Mouse (Mus musculus) R1 (cell line): ENCODE results near the gene Adgrl2.

Experiments
- DNase-seq: peaks from one replicate; pipeline ENCODE4 v3.0.0-alpha.2; 2018; ENCODE audit warnings: low read depth, low spot score

The Adgrl2 gene

DNA sequence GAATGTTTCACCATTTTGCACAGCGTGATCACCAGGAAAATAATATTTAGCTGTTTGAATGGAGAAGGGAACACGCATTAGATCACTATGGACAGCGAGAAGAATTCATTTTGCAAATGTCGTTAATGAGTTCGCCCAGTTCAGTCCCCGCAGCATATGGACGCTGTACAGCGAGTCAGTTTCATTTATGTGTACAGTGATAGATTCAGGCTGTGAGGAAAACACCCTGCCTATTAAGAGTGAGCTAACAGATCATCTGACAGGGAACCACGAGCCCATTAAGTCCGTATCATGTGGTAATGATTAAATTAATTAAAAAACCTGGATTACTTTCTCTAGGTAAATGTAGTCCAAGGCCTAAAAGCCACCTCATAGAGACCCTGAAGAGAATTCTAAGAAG, 161.8 kb downstream of the Adgrl2 start:
- no peak for DNase-seq

DNA sequence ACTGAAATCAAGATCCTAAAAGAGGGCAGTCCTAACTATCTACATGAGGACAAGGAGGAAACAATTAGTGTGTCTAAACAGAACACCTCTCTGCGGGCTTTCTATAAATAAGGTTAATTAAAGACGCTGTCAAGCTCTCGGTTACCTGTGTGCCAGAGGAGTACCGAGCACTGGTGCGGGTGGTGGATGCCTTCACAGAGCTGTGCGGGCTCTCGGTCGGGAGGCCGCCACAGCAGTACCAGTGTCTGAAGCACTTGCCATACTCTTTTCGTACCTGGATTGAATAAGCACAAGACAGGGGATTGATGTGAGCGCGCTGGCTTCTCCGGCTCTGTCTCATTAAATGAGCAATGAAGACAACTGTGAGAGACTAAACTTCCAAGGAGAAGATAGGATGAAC, 166.8 kb downstream of the Adgrl2 start:
- no peak for DNase-seq

- no peak for DNase-seq
Measured at GRCm38 (mm10) chr3:148821632-148822031, 168.7 kb downstream of the Adgrl2 start.

- DNase-seq, result peak; percentile 61
Measured at GRCm38 (mm10) chr3:148819323-148820046, 170.9 kb downstream of the Adgrl2 start.

- DNase-seq, result no peak
Measured at GRCm38 (mm10) chr3:148818414-148819105, 171.8 kb downstream of the Adgrl2 start.

- no peak for DNase-seq
Measured at GRCm38 (mm10) chr3:148817491-148817890, 172.9 kb downstream of the Adgrl2 start.

- DNase-seq, result no peak
Measured at GRCm38 (mm10) chr3:148813121-148813520, 177.2 kb downstream of the Adgrl2 start.

GRCm38 (mm10) chr3:148812059-148812458, 178.3 kb downstream of the Adgrl2 start:
- no peak for DNase-seq

DNA sequence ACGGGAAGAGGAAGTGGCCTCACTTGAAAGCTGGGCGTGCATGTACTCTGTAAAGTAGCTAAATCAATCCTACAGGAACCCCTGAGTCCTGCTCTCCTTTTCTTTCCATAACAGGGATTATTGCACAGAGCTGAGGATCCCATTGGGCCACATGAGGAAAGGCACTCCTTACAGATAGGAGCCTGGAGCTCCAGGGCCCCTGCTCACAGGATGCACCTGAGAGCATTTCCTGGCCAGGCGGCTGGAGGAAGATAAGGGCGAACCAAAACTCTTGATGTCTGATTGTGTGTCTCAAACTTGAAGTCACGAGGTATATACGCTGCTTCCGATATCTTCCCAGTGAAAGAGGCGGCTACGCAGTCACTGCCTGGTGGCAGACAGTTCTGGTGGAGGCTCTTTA, 183.4 kb downstream of the Adgrl2 start:
- DNase-seq, result no peak

DNA sequence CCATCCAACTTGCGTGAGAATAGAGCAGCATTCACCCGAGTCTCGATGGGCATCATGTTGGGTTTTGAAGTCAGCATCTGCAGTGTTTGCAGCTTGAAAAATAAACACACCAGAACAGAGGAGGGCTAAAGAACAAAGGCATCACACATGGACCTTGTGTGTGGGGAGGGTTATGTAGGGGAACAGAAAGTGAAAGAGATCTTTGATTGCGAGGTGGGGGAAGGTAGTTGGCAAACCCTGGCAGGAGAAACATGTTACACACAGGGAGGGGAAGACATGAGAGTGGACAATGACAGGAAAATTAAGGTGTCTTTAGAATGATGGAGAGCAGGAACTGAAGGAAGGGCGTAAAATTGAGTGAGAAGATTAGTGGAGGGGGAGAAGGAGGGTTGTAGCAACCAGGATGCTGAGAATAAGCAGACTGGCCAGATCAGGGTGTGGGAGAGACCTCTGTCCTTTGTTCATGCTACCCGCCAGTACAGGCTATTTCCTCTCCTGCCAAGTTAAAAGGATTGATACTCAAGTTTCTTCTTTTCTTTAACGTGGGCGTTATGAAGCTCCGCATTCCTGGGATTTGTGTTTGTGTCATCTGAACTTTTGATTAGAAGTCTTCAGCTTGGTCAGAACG, 197.0 kb downstream of the Adgrl2 start:
- DNase-seq, result peak; percentile 14

DNA sequence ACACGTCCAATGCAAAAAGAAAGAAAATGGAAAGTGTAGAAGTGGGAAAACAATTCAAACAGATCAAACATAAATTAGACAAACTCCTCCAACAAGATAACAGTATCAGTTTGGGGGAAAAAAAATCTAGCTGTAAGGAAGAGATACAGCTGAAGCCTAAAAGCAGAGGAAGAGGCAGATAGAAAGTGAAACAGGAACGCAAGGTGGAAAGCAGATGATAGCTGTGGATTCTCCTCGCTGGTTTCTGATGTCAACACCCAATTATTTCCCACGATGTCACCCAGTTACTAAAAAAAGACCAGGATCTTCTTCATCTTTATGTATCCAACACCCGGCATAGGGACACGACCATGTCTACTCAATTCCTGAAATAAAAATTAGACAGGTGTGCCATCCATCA, 220.0 kb downstream of the Adgrl2 start:
- no peak for DNase-seq
